Mouse (Mus musculus) cerebellum, adult 2 months (tissue): ENCODE data around the gene Fyb. TPM values are rescaled to one million over a fixed set of nuclear protein-coding genes. Genes with fewer than 3 reads are reported as not detected.

Experiments used
- DNase-seq, 2 experiments: peaks; one replicate each; pipeline ENCODE4 v3.0.0; 2021
- H3K27ac ChIP-seq: fragments of 200-500 bp; 2 replicates; pipeline ENCODE4 v1.5.1; 2012; ENCODE audit warnings: low read length, control low read depth, inconsistent platforms; ENCODE audit not compliant: insufficient read depth
- H3K27me3 ChIP-seq: fragments of 200-500 bp; 2 replicates; pipeline ENCODE4 v1.6.1; 2012; ENCODE audit warnings: inconsistent platforms, mild to moderate bottlenecking, low read length, moderate library complexity; ENCODE audit not compliant: control insufficient read depth, insufficient read depth
- H3K4me1 ChIP-seq: fragments of 200-500 bp; 2 replicates; pipeline ENCODE4 v1.6.1; 2011; ENCODE audit warnings: low read length; ENCODE audit not compliant: control insufficient read depth, insufficient read depth
- H3K4me3 ChIP-seq: fragments of 200-500 bp; replicated peaks from 2 replicates; pipeline ENCODE3; 2011; ENCODE audit warnings: mild to moderate bottlenecking, low read depth, low read length, control low read depth; ENCODE audit not compliant: insufficient read depth
- CTCF ChIP-seq: fragments of 200-500 bp; IDR thresholded peaks from 2 replicates; pipeline ENCODE4 v1.5.1; 2011; ENCODE audit warnings: low read depth, mild to moderate bottlenecking, control low read depth, low read length, moderate library complexity, borderline replicate concordance; ENCODE audit not compliant: insufficient read depth
- POLR2A ChIP-seq: fragments of 200-500 bp; IDR thresholded peaks from 2 replicates; pipeline ENCODE4 v1.6.1; 2011; ENCODE audit warnings: low read length, control low read depth, borderline replicate concordance; ENCODE audit not compliant: insufficient read depth
- WGBS: fragments of 180-500 bp; shearing (Covaris S2); methylation state at CpG from one replicate; pipeline ENCODE4 v1.1.7; 2018; 5-methylcytosine and 5-hydroxymethylcytosine counted together
- polyA plus RNA-seq: library from polyadenylated mRNA; depleted of rRNA; stranded (reverse); fragments of >200 nt; gene quantifications from 2 replicates; pipeline ENCODE4 v1.2.3, GENCODE M21; 2012

Fyb gene
- polyA plus RNA-seq, 1 experiment: 2.3 TPM

GRCm38 (mm10) chr15:6702164-6702563, 179.5 kb downstream of the Fyb start:
- H3K4me1 ChIP-seq: no peaks in the 10 kb centered on the region
- H3K27ac ChIP-seq: no peak overlapping the region
- H3K27me3 ChIP-seq: no peaks in the 10 kb centered on the region
- no peak for TF ChIP-seq POLR2A
- TF ChIP-seq CTCF: peak; percentile 40; the same call in 1 of the 2 replicates
- no peak for DNase-seq
- H3K4me3 ChIP-seq: no peak overlapping the region
- 74% methylated on average over 2 of the region's 2 CpGs for WGBS

GRCm38 (mm10) chr15:6705351-6705901, 182.8 kb downstream of the Fyb start:
- H3K4me1 ChIP-seq: no peaks in the 10 kb centered on the region
- TF ChIP-seq CTCF: no peak
- TF ChIP-seq POLR2A: no peak
- H3K27ac ChIP-seq: no peak overlapping the region
- H3K27me3 ChIP-seq: no peaks in the 10 kb centered on the region
- WGBS: 78% methylated on average over 7 of the region's 7 CpGs
- no peak overlapping the region for H3K4me3 ChIP-seq
- no peak for DNase-seq

DNA sequence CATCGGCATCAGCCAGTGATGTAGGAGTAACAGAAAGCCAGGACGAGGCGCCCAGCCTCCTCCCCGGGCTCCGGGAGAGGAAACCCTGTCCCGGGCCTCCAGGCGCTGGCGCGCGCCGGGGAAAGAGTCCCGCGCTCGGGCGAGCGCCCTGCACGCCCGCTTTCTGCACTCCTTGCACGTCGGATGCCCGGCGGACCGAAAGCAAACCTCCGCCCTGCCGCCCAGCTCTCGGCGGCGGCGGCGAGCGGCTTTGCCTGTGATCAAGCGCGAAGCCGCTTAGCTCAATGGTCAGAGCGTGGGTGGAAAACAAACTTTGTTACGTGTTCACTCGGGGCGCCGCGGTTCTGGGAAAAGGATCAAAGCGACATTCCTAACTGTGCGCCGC, 184.9 kb downstream of the Fyb start:
- Histone ChIP-seq H3K4me1 (peaks cover 3% of the 10 kb centered on the region; the same call in 1 of the 2 replicates), H3K27ac (peak overlapping the region; percentile 24), H3K27me3 (no peaks in the 10 kb centered on the region), H3K4me3 (peak overlapping the region; percentile 98)
- TF ChIP-seq POLR2A (no peak), CTCF (no peak)
- peak; percentile 70 to 76 for DNase-seq
- under 1% methylated on average over 43 of the region's 43 CpGs for WGBS

DNA sequence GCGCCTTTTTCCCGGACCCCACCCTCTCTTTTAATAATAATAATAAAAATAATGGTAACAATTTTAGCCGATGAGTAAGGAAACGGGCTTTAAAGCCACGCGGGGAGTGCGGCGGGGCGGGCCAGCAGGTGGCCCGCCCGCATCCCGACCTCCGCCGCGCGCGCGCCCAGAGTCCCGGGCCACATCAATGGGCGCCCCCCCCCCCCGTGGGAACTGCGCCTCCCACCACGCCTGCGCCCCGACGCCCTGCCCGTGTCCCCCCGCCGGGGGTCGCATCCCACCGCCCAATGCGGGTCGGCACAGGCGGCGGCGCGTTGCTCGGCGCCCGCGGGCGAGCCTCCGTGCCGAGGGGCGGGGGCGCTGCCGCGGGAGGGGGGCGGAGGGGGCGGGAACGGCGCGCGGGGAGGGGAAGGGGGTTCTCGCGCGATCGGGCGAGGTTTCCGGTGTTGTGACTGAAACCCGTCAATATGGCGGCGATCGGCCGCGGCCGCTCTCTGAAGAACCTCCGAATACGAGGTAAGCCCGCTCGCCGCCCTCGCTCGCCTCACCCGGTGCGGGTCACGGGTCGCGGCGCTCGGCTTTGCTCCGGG, 185.4 kb downstream of the Fyb start, which contains the start of gene Rictor:
Gene Rictor, plus strand, starts transcription at position 444 of the 590 bp plus-strand sequence.
- under 1% methylated on average over 75 of the region's 82 CpGs for WGBS
- Histone ChIP-seq H3K4me3 (peak within 1 kb of the TSS; percentile 98), H3K4me1 (peaks cover 5% of the 10 kb centered on the region; the same call in 1 of the 2 replicates), H3K27me3 (no peaks in the 10 kb centered on the region), H3K27ac (peak within 1 kb of the TSS; percentile 24)
- TF ChIP-seq POLR2A (peak; percentile 54; the same call in 1 of the 2 replicates), CTCF (no peak)
- peak; percentile 77 to 82 for DNase-seq

GRCm38 (mm10) chr15:6708526-6709441, 186.1 kb downstream of the Fyb start:
- peak; percentile 55 to 66 for DNase-seq
- Histone ChIP-seq H3K27ac (peak overlapping the region; percentile 23; the same call in 1 of the 2 replicates), H3K4me3 (peak overlapping the region; percentile 98), H3K4me1 (peaks cover 5% of the 10 kb centered on the region; the same call in 1 of the 2 replicates), H3K27me3 (no peaks in the 10 kb centered on the region)
- TF ChIP-seq POLR2A (no peak), CTCF (no peak)
- WGBS: 1% methylated on average over 89 of the region's 89 CpGs

- Histone ChIP-seq H3K4me1 (peaks cover 5% of the 10 kb centered on the region; the same call in 1 of the 2 replicates), H3K27ac (no peak overlapping the region), H3K4me3 (peak overlapping the region; percentile 68), H3K27me3 (no peaks in the 10 kb centered on the region)
- 15% methylated on average over 8 of the region's 8 CpGs for WGBS
- TF ChIP-seq CTCF: no peak
- TF ChIP-seq POLR2A: no peak
- DNase-seq: no peak
Measured at GRCm38 (mm10) chr15:6709618-6710017, 187.0 kb downstream of the Fyb start.

- no peak for DNase-seq
- Histone ChIP-seq H3K27ac (no peak overlapping the region), H3K27me3 (no peaks in the 10 kb centered on the region), H3K4me1 (peaks cover 5% of the 10 kb centered on the region; the same call in 1 of the 2 replicates), H3K4me3 (no peak overlapping the region)
- 57% methylated on average over 7 of the region's 7 CpGs for WGBS
- TF ChIP-seq POLR2A: no peak
Measured at GRCm38 (mm10) chr15:6710341-6710740, 187.7 kb downstream of the Fyb start.
